Mouse (Mus musculus) right cerebral cortex, postnatal 25 days (tissue): ENCODE measurements at regions not wholly inside any gene's neighbourhood (a gene's known extent, or its start where the extent isn't known, plus 50 kb on each side); places are given as distances from the start of the nearest gene placed in this dataset.

Experiments used
- DNase-seq: peaks from one replicate; pipeline ENCODE4 v3.0.0; 2022

DNA sequence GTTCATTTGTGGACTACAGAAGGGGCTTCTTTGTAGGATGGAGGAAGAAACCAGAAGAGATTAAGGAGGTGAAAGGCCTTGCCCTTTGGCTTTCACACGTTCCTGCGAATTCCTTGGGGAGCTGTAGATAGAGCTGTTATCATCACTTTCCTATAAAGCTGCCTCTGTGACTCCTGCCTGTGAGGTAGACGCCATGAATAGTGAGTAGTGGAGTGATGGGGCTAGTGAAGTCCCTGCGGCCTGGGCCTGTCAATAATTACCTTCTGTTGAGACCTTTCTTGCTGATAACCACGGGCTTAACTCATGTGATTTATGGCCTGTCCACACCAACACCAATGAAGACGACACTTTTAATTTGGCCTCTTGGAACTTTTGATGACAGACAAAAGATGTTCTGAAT lies 146.0 kb upstream of the Ednra start:
- no peak for DNase-seq

DNA sequence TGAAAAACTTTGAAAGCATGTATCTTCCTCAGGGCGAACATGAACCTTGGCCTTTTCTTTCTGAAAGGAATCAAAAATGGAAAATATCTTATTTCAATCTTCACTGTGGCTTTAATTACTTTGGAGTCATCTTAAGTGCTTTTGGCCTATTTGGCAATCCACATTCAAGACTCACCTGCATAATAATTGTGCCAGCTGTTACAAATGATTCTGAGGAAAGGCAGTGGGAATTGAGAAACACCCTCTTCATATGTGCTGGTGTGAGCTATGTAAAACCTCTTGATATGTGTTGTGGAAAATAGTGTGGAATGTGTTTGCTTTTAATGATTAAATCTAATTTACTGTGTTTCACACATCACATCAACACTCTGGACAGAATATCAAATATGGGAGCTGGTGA lies 148.5 kb upstream of the Ednra start:
- no peak for DNase-seq

DNA sequence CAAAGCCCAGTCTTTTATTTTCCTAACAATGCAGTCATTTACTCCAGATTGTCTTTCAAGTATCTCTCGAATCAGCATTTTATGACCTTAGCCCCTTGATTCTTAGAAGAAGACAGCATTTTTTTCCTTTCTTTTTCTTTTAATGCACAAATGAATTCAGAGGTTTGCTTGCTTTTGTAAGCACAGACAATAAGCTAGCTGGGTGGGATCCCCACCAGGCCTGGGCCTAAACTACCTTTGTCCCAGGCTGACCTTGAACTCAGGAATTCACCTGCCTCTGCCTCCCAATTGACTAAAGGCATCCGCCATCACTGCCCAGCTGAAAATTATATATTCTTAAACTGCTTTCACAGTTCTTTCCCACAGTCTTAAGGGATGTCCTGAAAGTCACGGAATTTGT lies 195.5 kb upstream of the Ednra start:
- no peak for DNase-seq

DNA sequence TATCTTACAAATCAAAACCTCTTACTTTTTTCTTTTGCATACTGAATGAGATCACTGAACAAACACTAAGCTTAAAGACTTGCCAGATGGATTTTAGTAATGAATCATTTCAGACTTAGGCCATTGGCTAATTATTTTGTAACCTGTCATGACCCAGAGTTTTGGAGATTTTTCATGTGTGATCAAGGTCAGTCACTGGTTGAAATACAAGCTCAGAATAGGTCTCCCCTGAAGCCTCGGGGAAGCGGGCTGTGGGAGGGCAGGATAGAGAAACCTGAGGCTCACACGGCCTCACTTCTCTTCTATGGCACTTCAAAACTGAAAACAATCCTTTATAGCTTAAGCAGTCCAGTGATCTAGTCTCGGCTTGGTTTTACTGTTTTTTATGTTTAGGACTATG lies 197.6 kb upstream of the Ednra start:
- no peak for DNase-seq

DNA sequence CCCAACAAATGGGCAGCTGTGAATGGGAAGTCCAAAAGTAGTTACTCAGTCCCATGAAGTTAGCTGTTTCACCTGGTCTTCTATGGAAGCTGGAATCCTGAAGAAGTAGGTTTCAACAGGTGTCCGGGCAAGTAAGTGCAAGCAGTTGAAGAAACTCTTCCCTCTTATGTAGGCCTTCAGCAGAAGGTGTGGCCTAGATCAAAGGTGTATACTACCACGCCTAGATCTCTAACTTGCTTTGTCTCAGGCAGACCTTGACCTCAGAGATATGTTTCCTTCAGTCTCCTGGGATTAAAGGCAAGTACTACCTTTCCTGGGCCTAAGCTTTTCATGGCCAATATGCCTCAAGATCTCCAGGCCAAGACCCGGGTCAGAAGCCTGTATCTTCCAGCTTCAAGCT lies 223.4 kb upstream of the Ednra start:
- no peak for DNase-seq

DNA sequence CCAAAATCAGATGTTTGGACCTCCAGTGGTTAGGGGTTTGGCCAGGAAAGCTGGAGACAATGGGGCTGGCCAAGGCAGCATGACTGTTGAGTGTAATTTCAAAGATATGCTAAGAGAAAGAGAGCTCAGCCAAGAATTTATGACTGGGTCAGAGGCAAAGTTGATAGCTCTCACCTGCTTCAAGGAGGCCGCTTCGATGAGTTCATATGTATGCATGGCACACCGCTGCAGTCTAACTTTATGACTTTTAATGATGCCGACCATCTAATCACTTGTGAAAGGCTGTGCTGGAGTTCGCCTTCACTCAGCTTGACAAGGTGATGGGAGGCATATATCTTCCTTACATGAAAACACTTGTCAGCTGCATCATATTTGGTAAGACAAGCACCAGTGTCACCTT lies 225.4 kb upstream of the Ednra start:
- DNase-seq: no peak

DNA sequence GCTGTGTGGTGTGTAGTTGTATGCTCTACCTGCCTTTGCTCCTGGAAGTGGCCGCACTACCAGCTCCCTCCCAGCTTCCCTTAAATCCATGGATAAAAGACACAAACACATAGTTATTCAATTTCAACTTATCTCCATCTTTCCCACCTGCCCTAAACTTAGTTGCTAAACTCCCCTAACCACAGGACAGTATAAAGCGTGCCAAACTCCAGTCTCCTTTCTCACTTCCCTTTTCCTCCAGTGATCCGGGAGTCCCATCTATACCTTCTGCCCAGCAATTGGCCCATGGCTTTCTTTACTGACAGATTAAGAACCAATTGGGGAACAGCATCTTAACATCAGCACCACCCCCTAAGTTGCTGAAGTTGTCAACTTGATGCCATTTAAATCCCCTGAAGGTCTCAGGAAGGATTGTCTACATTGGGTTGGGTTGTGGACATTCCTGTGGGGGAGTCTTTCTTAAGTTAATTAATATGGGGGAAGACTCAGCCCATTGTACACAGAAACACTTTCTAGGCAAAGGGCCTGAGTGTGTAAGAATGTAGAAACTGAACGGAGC lies 234.6 kb upstream of the Ednra start:
- DNase-seq: no peak

DNA sequence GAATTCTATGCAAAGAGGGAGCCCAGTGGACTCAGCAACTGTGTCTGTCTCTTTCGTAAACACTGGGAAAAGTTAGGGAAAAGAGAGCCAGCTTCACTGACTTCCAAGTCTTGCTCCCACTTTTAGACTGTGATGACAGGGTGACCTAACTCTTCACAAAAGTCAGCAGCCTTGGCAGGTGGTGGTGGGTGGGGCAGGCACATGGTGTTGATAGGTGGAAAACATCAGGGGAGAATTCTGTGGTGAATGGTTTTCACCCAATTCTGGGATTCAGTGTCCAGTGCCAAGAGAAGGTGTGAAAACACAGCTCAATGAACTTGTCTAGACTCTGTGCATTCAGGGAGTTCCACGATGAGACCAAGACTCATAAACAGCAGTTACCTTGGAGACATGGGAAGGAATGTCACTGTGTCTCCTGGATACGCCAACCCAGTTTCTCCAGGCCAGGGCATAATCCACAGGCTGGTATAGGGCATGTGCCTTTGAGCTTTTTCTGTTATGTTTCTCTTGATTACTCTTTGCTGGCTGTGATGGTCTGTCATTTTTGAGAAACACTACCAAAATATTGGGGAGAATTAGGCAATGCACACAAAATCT lies 238.9 kb upstream of the Ednra start:
- no peak for DNase-seq

DNA sequence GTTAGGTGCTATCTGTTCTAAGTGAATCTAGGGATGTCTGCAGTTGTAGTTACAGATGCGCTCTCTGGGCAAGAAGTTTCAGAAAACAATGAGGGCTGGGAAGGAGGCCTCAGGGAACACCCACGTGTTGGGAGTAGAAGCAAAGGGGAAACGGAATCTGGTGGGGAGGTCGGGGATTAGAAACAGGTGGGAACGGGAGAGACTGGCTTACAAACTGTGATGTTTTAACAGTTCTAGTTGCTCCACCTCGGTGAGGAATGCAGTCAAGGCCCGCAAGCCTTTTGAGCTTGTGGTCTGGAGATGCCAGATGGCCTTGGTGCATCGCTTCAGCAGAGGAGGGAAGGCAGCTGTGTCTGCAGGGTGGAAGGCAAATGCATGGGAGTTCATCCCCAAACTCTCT lies 242.7 kb upstream of the Ttc29 start:
- no peak for DNase-seq

DNA sequence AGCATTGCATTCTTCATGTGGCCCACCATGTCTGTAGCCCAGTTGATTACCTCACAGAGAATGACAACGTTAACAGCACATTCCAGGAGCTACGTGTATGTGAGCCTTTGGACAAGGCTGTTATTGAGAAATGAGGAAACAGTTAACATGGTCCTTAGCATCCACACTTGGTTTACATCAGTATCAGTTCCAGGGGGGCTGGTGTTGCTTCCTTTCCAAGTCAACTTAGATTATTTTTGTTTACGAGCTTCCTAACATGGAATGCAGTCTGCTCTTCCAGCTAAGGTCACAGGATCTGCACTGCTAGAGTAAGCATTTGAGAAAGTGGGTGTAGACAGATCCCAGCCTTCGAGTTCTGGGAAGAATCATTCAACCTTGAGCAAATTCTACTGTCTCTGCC lies 239.4 kb upstream of the Ttc29 start:
- DNase-seq: no peak

DNA sequence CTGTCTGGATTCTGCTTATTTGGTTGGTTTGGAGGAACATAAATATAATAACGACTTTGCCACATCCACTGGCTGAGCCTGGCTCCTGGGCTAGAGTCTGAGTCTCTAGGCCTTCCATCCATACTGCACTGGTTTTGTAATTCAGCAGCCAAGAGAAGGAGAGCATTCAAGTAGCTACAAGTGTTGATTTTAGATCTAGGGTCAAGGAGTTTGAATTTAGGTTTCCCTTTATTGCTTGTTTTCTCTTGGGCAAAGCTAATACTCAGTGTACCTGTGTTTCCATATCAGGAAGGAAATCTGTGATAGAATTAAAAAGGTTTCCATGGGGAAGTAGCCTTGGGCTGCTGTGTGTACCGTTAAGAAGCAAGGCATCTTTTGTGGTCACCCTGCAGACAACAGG lies 234.0 kb upstream of the Ttc29 start:
- DNase-seq: no peak

DNA sequence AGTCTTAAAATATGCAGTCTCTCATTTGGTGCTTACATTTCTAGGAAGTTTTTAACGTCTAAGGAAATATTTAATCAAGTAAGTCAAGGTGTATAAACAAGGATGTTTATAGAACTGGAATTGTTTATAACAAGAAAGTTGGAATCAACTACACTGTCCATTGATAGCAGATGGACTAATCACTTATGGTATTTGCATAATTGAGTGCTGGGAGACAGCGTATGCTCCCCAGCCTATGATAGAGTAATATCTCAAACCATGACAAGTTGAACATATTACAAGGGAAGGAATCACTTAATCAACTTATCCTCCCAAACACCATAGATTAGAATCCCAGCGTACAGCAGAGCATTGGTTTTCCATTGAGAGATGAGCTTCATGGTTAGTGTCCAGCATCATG lies 232.4 kb upstream of the Ttc29 start:
- DNase-seq: no peak

DNA sequence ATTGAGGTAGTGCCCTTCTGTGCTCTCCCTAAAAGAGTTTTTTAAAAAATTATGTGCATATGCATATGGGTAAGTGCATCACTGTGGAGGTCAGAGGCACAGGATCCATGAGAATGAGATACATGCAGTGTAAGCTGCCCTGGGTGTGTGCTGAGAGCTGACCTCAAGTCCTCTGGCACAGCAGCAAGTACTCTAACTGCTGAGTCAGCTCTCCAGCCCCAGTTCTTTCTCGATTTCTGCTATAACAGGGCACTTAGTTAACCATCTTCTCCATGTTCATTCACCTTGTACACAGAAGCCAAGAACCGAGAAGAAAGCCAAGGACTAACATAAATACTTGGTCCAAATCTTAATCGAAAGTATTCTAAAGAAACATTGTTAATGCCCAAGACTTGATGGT lies 231.1 kb upstream of the Ttc29 start:
- no peak for DNase-seq

DNA sequence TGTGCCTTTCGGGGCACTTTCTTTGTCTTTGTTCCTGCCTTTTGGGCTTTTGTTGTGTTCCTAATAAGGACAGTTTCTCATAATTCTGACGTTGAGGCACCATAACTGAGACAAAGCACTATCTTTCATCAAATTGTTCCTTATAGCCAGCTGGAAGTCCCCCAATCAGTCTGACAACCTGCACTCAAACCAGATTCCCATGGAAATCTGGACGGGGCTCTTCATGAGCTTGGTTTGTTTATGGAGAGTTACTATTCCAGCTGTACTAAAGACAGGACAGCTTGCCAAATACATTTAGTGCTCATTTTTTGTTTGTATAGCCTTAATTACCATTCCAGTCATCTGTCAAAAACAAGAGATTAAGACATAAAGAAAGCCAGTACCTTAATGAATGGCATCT lies 229.6 kb upstream of the Ttc29 start:
- DNase-seq: no peak

DNA sequence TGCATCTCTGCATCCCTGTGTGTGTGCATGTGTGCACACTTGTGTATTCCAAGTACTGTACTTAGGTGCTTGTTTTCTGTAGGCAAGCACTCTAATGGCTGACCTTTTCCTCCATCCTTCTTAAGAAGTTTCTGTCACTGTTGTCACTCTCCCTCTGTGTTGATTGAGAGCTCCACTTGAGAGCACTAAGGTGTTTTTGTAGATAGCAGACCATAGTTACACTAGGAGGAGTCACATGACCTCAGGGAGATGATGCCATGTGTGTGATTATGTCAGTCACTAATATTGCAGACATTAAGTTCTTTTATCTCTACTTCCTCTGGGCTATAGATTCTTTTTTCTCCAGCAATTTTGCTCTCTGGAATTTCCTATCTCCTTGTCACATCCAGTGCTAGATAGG lies 225.9 kb upstream of the Ttc29 start:
- DNase-seq: no peak

DNA sequence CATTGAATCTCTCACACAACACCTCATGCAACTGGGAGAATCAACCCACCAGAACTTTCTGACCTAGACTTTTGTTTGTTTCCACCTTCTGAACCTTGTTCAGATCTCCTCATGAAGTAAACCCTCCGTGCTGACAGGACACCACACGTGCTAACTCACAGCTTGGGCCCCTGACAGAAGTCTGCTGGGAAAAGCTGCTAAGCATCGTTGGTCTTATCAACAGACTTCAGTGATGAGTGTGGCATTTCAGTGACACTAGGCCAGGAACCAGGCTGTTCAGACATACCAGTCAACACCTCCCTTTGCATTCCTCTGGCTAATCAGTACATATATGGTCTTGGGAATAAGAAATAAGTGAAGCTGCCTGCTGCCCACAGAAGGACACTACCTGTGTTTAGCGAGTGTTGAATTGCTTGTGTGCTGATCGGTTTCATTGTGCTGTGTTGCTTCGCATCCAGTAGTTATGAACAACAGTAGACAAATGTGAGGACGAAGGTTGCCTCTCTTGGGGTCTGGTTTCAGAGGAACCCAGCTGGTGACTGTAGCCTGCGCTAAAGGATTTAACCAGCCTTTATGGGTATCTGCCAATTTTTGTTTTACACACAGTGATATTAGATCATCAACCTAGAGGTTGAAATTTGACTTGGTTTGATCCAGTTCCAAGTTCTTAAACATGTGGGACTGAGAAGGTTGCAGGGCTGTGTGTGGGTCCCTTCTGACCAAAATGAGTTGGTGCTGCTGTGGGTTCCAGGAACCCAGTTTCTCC lies 224.6 kb upstream of the Ttc29 start:
- DNase-seq: no peak

DNA sequence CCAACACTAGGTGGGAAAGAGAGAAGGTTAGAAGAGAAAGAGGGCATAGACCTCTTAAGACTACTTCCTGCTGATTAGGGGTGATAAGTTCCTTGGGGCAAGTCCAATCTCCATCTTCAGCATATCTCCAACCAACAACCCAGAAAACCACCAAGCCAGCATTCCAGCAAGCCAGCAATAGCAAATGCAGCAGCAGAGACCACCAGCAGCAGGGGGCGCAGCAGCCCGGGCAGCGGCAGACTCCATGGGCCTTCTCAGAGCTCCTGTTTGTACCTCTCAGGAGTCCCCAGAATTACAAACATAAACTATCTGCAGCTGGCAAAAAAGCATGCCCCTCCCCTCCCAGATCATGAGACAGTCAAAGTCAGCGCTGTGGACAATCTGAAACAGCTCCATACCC lies 222.0 kb upstream of the Ttc29 start:
- no peak for DNase-seq

DNA sequence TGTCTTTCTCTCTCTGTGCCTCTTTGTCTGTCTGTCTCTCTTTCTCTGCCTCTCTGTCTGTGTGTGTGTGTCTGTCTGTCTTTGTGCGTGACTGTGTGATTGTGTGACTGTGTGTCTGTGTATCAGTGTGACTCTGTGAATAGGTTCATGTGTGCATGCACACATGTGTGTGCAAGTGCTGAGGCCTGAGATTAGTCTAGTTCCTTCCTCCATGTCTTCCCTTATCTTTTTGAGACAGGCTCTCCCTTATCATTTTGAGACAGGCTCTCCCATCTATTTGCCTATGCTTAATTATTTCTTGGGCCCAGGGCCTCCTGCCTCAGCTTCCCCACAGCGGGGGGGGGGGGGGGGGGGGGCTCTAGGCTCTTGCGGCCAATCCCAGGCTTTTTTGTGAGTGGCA lies 212.8 kb upstream of the Ttc29 start:
- no peak for DNase-seq

DNA sequence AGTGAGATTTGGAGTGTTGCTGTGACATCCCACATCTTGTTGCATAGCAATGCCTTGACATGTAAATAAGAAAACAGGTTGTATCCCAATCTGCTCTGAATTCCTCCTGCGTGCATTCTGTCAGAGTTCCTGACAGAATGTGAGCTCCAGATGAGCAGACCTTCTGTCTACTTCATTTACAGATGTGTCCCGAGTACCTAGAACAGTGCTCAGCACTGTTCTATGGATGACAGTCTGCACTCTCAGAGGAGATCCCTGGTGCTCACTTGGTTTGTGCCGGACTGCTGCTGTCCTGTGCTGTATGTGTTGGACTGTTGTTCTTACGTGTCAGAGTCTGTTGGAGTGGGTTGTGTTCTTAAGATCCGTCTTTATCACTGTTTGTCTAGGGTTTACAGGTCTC lies 211.4 kb upstream of the Ttc29 start:
- no peak for DNase-seq

DNA sequence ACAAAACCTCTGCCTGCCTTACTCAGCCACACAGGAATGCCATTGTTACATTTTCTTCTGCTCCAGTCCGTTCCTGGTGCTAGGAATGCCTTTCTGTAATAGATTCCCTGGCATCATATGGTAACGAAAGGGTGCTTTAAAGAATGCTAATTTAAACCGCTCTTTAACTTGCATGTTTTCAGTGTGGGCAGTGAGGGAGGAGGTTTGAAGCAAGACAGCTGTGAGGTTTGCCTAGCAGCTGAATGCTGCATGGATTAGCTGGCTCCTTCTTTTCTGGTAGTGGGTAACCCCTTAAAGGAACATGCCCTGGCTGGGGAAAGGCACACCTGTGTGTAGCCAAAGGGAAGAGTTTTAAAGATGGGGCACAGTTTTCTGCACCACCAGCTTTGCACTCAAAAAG lies 211.0 kb upstream of the Ttc29 start:
- no peak for DNase-seq

DNA sequence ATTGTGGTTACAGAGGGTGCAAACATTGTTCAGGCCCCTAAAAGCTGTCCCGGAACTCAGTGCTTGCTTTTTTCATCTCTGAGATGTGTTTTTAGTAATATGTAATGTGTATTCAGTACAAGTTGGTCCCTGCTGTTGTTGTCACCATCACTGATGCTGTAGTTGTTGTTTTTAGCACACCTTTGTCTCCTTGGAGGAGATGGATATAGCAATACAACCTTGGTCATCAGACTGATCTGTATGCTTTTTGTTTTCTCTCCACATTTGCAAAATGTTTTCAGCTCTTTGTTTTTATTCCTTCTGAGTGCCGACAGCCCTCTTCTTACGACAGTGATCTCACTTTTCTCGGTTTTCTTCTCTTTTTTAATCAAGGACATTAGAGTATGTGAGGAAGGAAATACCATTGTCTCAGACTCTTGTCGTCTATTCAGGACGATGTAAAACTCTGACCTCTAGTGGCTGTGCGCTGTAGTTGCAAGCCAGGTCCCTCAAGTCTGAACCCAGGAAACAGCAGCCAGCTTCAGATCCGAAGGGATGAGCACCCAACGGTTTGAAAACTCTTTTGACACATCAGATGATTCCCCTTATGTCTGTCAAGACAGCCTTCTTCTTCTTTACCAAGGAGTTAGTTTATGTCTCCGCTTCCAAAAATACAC lies 209.1 kb upstream of the Ttc29 start:
- peak; percentile 72 for DNase-seq

DNA sequence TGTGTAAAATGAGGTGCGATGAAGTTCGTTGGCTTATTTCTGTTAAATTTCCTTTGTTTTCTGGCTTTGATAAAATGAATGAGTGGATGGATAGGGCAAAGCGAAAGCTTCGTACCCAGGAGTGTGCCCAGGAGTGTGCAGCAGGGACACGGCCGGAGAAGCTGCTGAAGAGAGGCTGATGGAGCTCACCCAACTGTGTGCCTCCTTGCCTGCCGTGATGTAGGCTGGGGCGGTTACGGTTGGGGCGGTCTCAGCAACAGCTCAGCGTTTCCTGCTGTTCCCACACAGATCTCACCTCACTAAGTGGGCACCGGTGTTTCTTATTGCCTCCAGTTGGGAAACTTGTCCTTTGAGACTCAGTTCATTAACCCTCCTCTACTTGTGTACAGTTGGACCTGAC lies 208.2 kb upstream of the Ttc29 start:
- DNase-seq: no peak

DNA sequence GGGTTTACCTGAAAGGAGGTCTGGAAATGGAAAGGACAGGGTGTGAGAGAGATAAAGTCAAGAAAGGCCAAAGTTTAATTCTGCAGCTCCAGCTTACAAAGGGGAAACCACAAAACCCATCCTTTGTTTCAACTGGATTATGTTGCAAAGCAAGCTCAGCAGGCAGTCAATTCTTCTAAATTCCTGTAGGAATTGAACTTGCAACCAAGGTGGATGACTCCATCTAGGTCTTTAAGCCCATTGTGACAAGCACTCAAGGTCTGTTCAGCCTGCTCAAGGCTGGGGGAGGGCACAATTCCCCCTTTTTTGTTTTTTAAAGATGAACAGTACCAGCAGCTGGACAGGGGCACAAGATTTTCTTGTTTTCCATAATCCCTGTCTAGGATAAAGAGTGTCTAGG lies 200.0 kb upstream of the Ttc29 start:
- DNase-seq: no peak

DNA sequence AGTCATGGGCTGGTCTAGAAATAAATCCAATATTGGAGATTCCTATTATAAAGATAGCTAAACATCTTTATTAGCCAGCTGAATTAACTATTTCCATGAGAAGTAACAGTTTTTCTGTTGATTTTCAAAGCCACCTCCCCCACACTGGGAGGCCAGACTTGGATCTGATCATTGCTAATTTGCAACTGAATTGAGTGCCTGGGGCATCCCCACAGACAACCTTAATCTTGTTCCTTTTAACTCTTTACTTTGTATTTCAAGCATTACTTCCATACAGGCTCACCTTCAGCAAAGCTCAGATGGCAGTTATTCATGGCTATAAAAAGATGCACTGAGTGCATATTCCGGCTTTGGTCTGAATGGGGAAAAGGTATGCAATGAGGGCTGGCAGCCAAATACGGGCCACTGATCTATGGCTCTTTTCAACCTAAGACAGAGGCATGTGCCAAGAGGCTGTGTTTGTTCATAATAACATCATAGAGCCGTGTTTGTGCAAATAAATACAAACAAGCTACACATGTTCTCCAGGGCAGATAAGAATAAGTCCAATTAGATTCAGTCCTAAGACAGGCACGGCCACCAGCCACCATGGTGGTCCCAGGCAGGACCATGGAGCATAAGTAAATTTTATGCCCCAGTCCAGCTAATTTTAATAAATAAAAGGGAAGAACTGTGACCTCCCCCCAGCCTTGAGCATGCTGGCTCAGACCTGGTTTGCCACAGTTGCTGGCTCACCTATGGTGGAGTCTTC lies 194.5 kb upstream of the Ttc29 start:
- no peak for DNase-seq
